Mouse (Mus musculus) urinary bladder, postnatal 14 days (tissue): ENCODE measurements around the gene Nol3.
A peak's percentile ranks its signal among the peaks of the same experiment; 100 is the strongest.

Experiments
- DNase-seq: peaks from one replicate; pipeline ENCODE4 v3.0.0; 2021; ENCODE audit warnings: low spot score

Nol3 gene

DNA sequence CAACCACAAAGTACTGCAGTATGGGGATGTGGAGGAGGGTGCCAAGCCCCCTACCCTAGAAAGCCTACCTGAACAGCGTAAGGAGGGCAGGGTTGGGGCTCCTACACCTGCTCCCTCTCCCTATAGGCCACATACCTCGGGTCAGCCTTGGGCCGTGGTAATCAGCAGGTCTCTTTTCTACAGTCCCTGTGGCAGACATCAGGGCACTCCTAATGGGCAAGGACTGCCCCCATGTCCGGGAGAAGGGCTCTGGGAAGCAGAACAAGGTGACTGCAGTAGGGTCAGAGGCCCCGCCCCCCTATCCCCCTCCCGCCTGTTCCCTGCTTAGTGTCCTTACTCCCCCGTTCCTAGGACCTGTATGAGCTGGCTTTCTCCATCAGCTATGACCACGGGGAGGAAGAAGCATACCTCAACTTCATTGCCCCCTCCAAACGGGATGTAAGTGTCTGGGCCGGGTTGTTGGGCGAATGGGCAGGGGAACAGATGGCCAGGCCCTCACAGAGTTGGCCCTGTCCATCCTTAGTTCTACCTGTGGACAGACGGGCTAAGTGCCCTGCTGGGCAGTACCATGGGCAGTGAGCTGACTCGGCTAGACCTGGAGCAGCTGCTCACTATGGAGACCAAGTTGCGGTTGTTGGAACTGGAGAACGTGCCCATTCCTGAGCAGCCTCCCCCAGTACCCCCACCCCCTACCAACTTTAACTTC is 33.4 kb downstream of the Nol3 start:
- no peak for DNase-seq

DNA sequence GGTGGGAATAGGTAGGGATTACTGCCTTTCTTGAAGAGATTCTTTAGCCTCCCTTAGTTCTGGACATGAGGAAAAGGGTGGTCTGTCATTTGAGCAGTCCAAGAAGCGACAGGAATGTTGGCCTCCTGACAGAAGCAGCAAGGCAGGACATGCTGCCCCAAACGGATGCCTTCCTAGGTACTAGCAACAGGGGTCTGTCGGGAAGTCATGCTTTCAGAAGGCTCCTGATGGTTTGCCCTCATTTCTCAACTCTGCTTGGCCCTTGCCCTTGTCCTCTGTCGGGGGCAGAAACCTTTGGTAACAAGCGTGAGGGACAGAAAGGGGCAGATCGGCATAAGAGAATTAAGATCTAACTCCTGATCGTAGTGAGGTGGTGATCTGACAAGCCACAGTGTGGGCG is 34.2 kb downstream of the Nol3 start:
- DNase-seq: no peak

DNA sequence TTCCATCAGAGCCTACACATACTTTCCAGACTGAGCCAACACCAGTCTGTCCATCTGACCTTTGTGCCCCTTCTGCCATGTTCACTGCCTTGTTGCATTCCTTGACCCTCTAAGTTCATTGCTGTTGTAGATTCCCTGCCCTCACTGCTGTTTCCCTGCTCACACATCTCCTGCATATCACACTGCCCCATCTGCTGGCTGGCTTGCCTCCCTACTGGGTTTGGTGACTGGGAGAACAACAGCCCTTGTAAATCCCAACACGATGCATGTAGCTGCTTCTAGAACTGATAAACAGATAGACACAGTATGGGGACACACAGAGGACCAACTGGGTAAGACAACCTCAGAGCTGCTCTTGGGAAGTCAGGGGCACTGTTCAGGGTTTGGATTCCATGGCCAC is 35.8 kb downstream of the Nol3 start:
- DNase-seq: no peak

DNA sequence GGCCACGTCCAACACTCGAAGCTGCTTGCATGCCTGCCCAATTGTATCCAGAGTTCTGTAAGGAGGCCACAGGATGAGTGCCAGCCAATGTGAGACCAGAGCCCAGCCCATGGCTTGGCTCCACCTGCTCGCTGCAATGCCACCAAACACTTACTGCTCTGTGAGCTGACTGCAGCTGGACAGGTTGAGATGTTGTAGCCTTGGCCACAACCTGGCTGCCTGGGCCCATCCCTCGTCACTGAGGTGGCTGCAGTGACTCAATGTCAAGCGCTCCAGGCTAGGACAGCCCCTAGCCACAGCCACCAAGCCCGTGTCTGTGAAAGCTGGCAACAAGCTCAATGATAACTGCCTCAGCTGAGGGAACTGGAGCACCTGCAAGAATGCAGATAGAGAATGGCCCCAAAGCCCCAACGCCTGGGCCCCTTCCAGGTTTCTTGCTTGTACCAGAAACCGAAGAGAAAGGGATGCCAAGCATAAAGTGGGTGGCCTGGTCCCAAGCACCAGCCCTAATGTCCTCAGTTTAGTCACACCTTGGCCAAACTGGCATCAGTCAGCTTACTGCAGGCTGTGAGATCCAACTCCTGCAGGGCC is 37.0 kb downstream of the Nol3 start:
- no peak for DNase-seq

DNA sequence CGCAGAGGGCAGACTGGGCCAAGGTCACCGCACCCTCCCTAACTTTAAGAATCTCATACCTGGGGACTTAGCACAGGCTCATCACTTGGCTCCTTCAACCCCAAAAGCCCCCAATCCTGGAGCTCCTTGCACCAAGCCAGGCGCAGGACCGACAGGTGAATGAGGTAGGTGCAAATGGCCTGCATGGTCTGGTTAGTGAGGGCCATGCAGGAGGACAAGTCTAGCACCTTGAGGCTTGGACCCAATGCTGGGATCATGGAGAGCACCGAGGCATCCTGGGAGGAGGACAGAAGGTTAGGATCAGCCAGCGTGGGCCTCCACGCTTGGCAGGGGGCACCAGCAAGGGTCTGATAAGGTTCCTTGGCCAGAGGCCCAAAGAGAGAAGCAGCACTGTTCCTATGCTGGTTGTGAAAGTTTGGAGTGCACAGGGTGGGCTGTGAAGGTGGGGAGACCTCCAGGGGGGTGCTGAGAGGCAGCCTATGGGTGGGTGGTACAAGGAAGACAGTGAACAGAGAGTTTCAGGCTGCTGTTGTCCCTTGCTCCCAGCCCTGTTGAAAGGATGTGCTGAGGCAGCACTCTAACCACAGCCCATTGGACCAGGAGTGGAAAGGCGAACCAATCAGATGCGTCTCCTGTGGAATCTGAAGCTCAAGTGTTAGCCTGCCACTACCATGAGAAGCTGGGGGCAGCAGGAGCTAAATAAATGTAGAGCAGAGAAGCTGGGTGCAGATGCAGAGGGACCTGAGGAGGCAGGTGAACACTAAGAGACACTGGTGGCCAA is 37.9 kb downstream of the Nol3 start:
- DNase-seq: no peak

DNA sequence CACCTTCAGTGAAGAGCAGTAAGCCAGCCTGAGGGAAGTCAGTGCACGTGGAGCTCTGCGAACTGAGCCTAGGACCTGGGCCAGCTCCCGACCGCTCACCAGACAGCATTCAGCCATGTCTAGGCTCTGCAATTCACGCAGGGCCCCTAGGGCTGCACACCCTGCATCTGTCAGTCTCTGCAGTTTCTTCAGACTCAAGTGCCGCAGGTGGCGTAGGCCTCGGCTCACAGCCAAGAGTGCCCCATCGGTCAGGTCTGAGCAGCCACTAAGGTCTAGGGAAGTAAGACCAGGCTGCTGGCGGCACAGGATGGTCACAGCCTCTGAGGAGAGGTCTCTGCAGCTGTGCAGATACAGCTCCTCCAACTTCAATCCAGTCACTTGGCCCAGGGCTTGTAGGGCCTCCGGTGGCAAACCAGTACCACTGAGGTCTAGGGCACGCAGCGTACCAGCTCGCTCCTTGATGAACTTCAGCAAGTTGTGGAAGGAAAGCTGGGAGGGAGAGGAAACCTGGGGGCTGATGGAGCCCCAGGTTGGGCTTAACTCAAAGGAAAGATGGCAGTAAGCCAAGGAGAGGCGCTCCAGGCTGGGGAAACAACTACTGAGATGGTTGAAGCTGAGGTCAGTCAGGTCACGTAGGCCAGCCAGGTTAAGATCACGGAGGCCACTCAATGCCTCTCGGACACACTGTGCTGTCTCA is 39.3 kb downstream of the Nol3 start:
- DNase-seq: no peak

DNA sequence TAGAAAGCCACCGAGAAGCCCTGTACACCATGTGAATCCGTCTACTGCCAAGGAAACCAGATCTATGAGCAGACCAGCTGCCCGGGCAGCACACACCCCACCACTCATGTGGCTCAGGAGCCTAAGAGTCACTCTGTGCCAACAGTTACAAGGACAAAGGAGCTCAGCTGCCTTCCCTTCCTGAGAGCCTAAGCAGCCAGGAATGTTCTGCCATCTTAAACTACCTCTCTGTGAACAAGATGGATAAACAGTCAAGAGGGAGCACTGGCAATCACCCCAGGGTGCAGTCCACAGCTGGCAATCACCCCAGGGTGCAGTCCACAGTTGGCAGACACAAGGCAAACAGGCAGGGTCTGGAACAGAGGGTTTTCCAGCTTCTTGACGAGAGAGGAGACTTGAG is 42.0 kb downstream of the Nol3 start:
- DNase-seq: no peak

DNA sequence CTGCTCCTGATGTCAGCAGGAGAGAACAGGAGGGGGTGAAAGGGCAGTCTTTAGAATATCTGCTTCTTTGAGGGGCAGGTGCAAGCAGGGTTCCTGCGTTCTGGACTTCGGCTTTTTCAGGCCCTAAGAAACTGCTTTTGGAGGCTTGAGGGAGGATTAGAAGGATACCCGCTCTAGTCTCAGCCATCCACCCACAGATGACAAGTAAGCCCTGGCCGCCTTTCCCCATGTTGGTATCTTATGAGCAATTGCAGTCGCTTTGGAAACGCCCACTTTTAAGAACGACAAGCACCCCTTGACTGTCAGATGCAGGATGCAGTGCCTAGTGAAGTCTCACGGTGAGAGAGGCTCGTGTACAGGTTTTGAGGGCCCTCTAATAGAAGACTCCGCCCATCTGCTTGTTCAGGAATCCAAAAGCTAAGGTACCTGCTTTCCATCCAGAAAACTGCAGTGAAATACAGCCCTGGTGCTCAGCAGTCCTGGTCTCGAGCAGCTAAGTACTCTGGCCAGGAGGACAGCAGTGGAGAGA is 42.8 kb downstream of the Nol3 start:
- DNase-seq: no peak

DNA sequence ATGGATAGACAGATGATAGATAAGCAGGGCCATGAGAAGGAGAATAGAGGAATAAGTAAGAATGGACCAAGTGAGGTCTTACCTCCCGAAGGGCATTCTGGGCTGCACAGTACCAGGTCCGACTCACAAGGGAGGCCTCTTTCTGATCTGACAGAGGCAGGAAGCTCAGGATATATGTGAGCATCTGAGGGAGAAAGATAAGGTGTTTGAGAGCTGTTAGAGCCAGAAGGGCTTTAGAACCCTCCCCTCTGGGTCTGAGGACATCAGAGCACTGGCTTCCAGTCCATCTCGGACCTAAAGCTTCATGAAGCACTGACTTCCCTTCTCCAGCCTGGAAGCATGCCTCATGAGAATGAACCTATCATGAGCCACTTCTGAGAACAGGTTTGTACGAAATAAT is 47.2 kb downstream of the Nol3 start:
- no peak for DNase-seq

DNA sequence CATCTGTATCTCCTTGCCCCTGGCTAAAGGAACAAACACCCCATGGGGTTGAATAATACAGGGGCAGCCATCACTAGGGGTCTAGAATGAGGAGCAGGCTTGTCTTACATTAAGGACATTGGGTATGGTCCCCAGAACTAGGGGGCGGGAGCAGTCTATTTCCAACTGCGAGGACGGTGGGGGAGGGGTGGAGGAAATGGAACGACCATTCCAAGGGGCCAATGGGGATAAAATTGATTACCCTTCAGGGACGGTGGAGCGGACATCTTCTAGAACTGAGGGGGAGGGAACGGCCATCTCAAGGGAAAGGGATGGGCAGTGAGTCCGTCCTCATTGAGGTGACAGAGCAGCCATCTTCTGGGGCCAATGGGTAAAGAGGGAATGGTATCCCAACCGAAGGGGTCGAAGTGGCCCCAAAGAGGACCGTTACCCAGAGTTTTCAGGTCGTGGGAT is 49.7 kb downstream of the Nol3 start:
- DNase-seq: no peak

DNA sequence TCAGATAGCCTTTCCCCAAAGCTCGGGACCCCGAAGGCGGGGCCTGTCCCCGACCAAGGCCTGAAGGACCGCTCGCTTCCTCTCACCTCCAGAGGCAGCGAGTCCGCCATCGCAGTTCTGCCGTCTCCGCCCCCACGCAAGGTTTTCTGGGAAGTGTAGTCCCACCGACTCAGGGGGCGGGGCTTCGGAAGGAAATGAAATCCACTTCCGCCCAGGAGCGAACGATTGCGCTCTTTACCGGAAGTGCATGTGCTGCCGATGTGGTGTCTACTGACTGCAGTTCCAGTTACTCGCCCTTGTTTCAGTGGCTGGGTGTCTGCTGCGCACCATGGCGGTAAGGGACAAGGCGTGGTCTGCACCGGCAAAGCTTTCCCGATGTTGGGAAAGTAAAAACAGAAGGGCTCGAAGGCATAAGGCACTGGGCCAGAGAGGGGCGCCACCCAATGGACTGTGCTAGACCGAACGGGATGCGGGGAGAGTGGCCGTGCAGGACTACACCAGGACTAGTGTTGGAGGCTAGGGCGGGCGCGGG is 50.3 kb downstream of the Nol3 start, which contains the start of the genes Lrrc29 and Tmem208:
TSS of gene Lrrc29 (minus strand) at position 138 of the 532 bp plus-strand sequence.
TSS of gene Tmem208 (plus strand) at position 214 of the 532 bp plus-strand sequence.
- DNase-seq: peak; percentile 98

DNA sequence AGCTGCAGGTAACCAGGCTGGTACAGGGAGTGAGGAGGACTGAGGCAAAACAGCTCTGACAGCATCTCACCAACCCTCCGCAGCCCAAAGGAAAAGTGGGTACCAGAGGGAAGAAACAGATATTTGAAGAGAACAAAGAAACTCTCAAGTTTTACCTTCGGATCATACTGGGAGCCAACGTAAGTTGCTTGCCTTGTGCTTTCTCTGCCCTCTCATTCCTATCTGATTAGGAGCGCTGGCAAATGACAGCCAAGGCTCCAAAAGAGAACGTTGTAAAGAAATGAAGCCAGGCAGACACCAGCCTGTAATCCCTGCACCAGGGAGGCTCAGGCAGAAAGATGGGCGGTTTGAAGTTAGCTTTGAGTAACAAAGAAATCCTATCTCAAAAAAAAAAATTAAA is 51.0 kb downstream of the Nol3 start:
- DNase-seq: no peak

DNA sequence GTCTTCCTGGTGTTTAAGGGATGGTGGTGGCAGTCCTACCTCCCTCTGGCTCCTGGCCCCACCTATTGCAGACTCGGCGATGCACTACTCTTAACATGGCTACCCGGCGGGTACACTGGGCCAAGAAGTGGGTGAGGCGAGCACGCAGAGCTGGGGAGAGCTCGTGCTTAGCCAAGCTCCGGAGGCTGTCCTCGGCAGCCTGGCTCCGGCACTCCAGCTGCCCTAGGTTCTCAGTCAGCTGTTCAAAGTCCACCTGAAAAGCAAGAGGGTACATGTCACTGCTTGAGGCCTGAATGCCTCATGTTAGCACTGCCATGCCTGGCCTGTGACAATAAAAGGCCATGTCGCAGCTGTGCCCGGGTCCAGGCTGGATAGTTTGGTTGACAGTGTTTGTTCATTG is 54.4 kb downstream of the Nol3 start:
- DNase-seq: no peak

DNA sequence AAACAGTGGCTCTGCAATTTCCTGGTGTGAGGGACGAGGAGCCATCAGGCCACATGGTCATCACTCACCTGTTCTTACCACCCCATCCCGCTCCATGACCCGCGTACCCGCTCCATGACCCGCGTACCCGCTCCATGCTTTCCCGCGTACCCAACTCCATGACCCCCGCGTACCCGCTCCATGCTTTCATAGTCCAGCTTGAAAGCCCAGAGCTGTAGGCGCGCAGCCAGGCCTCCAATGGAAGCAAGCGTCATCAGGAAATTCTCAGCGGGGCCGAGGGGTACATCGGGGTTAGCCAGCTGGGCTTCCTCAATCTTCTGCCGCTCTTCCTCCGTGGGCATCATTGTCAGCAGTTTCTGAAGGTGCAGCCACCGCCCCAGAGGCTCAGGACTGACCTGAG is 55.5 kb downstream of the Nol3 start:
- no peak for DNase-seq
